Mouse (Mus musculus) hematopoietic stem cell, adult 5-6 weeks (primary cell): ENCODE results near the gene Mib2. TPM values are rescaled to one million over a fixed set of nuclear protein-coding genes. Genes with fewer than 3 reads are reported as not detected.
"Not testable (repeated sequence)": the region's sequence is repeated elsewhere in the genome, so short reads cannot be mapped to it uniquely, and the experiment has no call there.

Source experiments
- ATAC-seq, 2 experiments: fragments of 125-278 bp in 1 of 2; replicated peaks in 1 of 2; 2 replicates each; pipeline ENCODE4 v1.8.0; 2016 to 2017; ENCODE audit warnings: inconsistent platforms in 2 of 2, mild to moderate bottlenecking in 2 of 2, moderate number of reproducible peaks in 2 of 2, low read depth in 1 of 2, moderate TSS enrichment in 1 of 2; ENCODE audit not compliant: low FRiP score in 2 of 2, poor library complexity in 2 of 2, severe bottlenecking in 2 of 2, insufficient read depth in 1 of 2, low TSS enrichment in 1 of 2
- total RNA-seq: library from RNA; stranded (forward); fragments of 172-1452, 232-1000 nt; gene quantifications from 2 replicates; pipeline ENCODE4 v1.2.3, GENCODE M21; 2017

The Mib2 gene
- total RNA-seq, 1 experiment from 2014 or later = 29.1 TPM

- ATAC-seq = not testable (repeated sequence)
Measured at GRCm38 (mm10) chr4:155687764-155688163, 18.8 kb upstream of the Mib2 start.

- not testable (repeated sequence) for ATAC-seq
Measured at GRCm38 (mm10) chr4:155683670-155684277, 14.8 kb upstream of the Mib2 start.

GRCm38 (mm10) chr4:155675991-155676390 is 7.0 kb upstream of the Mib2 start:
- ATAC-seq = peak in 1 of 2 experiments; percentile 45; a peak in 2 of 4 replicates

- no peak for ATAC-seq
Measured at GRCm38 (mm10) chr4:155672082-155672481, 3.1 kb upstream of the Mib2 start.

- not testable (repeated sequence) for ATAC-seq
Measured at GRCm38 (mm10) chr4:155670236-155670635, 1.2 kb upstream of the Mib2 start.

- no peak for ATAC-seq
Measured at GRCm38 (mm10) chr4:155669598-155670075, 639 bp upstream of the Mib2 start.

- no peak for ATAC-seq
Measured at GRCm38 (mm10) chr4:155666903-155667302, 2.1 kb downstream of the Mib2 start.

GRCm38 (mm10) chr4:155660641-155661040 is 8.4 kb downstream of the Mib2 start:
- ATAC-seq = no peak

GRCm38 (mm10) chr4:155658961-155659360 is 10.0 kb downstream of the Mib2 start:
- ATAC-seq = no peak

GRCm38 (mm10) chr4:155656214-155656751 is 12.7 kb downstream of the Mib2 start:
- ATAC-seq = no peak

- peak in 1 of 2 experiments; percentile 27; a peak in 2 of 4 replicates for ATAC-seq
Measured at GRCm38 (mm10) chr4:155654456-155655298, 14.3 kb downstream of the Mib2 start.

- no peak for ATAC-seq
Measured at GRCm38 (mm10) chr4:155654183-155654455, 14.9 kb downstream of the Mib2 start.

GRCm38 (mm10) chr4:155653451-155654182 is 15.4 kb downstream of the Mib2 start:
- ATAC-seq = no peak

- ATAC-seq = peak in 1 of 2 experiments; percentile 27; a peak in 2 of 4 replicates
Measured at GRCm38 (mm10) chr4:155653086-155653450, 15.9 kb downstream of the Mib2 start, which contains the start of gene Mmp23. TSS of gene Mmp23 (minus strand) at chr4:155653384.

GRCm38 (mm10) chr4:155652283-155653085 is 16.5 kb downstream of the Mib2 start:
- no peak for ATAC-seq

- no peak for ATAC-seq
Measured at GRCm38 (mm10) chr4:155651553-155652269, 17.3 kb downstream of the Mib2 start.
